Comparison of ENCODE assay signal across 8 mouse cellular contexts in genomic region chr13:105377038-105377437, GRCm38 (mm10).
DNase-seq lines count a peak whose midpoint lies in the region; ATAC-seq and TF ChIP-seq lines count a peak whose summit lies in the region.

No protein-coding gene starts in this region.

- no peak for TF ChIP-seq POLR2A in CH12.LX (IDR thresholded peaks at IDR 0.05; ENCODE audit: low read depth, low read length)
- TF ChIP-seq POLR2A in lung, adult 2 months (IDR thresholded peaks at IDR 0.05; ENCODE audit: borderline replicate concordance, extremely low read depth, low read depth, low read length), result no peak

- dilution Hi-C loops in CH12.LX (cut with MboI; ENCODE audit: extremely low pct_ligation_motif_present, extremely low pct_unique_long_range_greater_than_20kb, low sequenced_read_pairs), result no loop called here

- H3K27ac ChIP-seq in CH12.LX (ENCODE audit: insufficient read depth, low read depth), result no peak overlapping the region
- no peak overlapping the region for H3K27ac ChIP-seq in forebrain, embryonic 14.5 days (ENCODE audit: low read depth, low read length)
- no peak overlapping the region for H3K27ac ChIP-seq in hindbrain, embryonic 10.5 days

- no peak overlapping the region for H3K9ac ChIP-seq in CH12.LX (ENCODE audit: insufficient read depth, low read depth)
- H3K9ac ChIP-seq in forebrain, embryonic 14.5 days (ENCODE audit: low read length), result no peak overlapping the region

- peak; percentile 85 for DNase-seq in CH12.LX (ENCODE audit: extremely low read depth)
- peak; percentile 76 for DNase-seq in brain, adult 2 months (ENCODE audit: low read depth, low spot score)
- DNase-seq in forebrain, embryonic 14.5 days (ENCODE audit: low spot score), result peak; percentile 80
- peak; percentile 60 for DNase-seq in hindbrain, embryonic 10.5 days (ENCODE audit: low spot score)
- DNase-seq in layer of hippocampus, adult 8-10 months (ENCODE audit: low spot score in 2 of 2), result peak; percentile 43 to 62
- DNase-seq in lung, adult 2 months, result peak; percentile 44
- peak; percentile 56 to 72 for DNase-seq in thymus, postnatal 10 days (ENCODE audit: low spot score in 2 of 2)

- H3K4me1 ChIP-seq in CH12.LX (ENCODE audit: control insufficient read depth in 1 of 2, insufficient read depth in 2 of 2), result peaks cover 0 to 6% of the 10 kb centered on the region in 2 experiments; a peak in 1 of 4 replicates
- no peaks in the 10 kb centered on the region; the same call in 1 of the 2 replicates for H3K4me1 ChIP-seq in forebrain, embryonic 14.5 days (ENCODE audit: control insufficient read depth, insufficient read depth, low read length)
- 0 out of 2 replicates have a peak, but pooled peaks cover 2% of the 10 kb centered on the region for H3K4me1 ChIP-seq in hindbrain, embryonic 10.5 days (replicated peaks)
- H3K4me1 ChIP-seq in lung, adult 2 months (ENCODE audit: control insufficient read depth, insufficient read depth, low read length), result no peaks in the 10 kb centered on the region

- TF ChIP-seq RAD21 in CH12.LX (IDR thresholded peaks at IDR 0.05; ENCODE audit: low read depth, low read length), result peak; percentile 92

- TF ChIP-seq CTCF in CH12.LX (conservative IDR thresholded peaks at IDR 0.05 in 1 of 2, IDR thresholded peaks at IDR 0.05 in 1 of 2; ENCODE audit: low read depth in 2 of 2, low read length in 2 of 2), result peak; percentile 55 to 90; a peak in 3 of 4 replicates
- peak; percentile 44; the same call in 1 of the 2 replicates for TF ChIP-seq CTCF in lung, adult 2 months (IDR thresholded peaks at IDR 0.05; ENCODE audit: insufficient read depth, low read length)

- peak overlapping the region; percentile 45; the same call in 1 of the 2 replicates for H3K4me2 ChIP-seq in CH12.LX (ENCODE audit: insufficient read depth, low read depth, poor library complexity, severe bottlenecking)
- H3K4me2 ChIP-seq in forebrain, embryonic 14.5 days (ENCODE audit: low read length), result no peak overlapping the region

- 7% methylated on average over 2 of the region's 2 CpGs for WGBS in forebrain, embryonic 14.5 days
- WGBS in hindbrain, embryonic 10.5 days, result 31% methylated on average over 2 of the region's 2 CpGs
- 0% methylated on average over 2 of the region's 2 CpGs for WGBS in lung, adult 2 months

- H3K27me3 ChIP-seq in CH12.LX (replicated peaks), result no peaks in the 10 kb centered on the region
- H3K27me3 ChIP-seq in forebrain, embryonic 14.5 days (replicated peaks; ENCODE audit: control insufficient read depth, insufficient read depth, low read length), result no peaks in the 10 kb centered on the region
- H3K27me3 ChIP-seq in hindbrain, embryonic 10.5 days (ENCODE audit: insufficient read depth, poor library complexity, severe bottlenecking), result no peaks in the 10 kb centered on the region

- in situ Hi-C loops in CH12.LX (cut with MboI; ENCODE audit: low pct_ligation_motif_present, low pct_unique_long_range_greater_than_20kb, low sequenced_read_pairs), result loop anchor here (10.0 to 25.0 kb wide), 2 partner anchors 112 to 415 kb away; no protein-coding TSS in a partner anchor

- H3K9me3 ChIP-seq in CH12.LX (replicated peaks; ENCODE audit: low read length), result no peaks in the 10 kb centered on the region
- no peaks in the 10 kb centered on the region for H3K9me3 ChIP-seq in forebrain, embryonic 14.5 days (replicated peaks; ENCODE audit: control insufficient read depth, low read length)
- H3K9me3 ChIP-seq in hindbrain, embryonic 10.5 days, result no peaks in the 10 kb centered on the region

- ATAC-seq in forebrain, embryonic 14.5 days, result peak; percentile 79
- ATAC-seq in neutrophil, adult 5-6 weeks (ENCODE audit: extremely low read depth, insufficient number of reproducible peaks, low FRiP score, poor library complexity, severe bottlenecking), result peak; percentile 77

- H3K79me2 ChIP-seq in CH12.LX (replicated peaks; ENCODE audit: control insufficient read depth, extremely low read depth, insufficient read depth, poor library complexity, severe bottlenecking), result no peaks in the 10 kb centered on the region

- TF ChIP-seq EP300 in CH12.LX (IDR thresholded peaks at IDR 0.05; ENCODE audit: low read length), result peak; percentile 44

- H3K4me3 ChIP-seq in CH12.LX (replicated peaks in 1 of 3; ENCODE audit: low read depth in 2 of 3, low read length in 2 of 3, poor library complexity in 1 of 3), result no peak overlapping the region
- no peak overlapping the region for H3K4me3 ChIP-seq in forebrain, embryonic 14.5 days (ENCODE audit: low read depth, low read length)
- H3K4me3 ChIP-seq in hindbrain, embryonic 10.5 days, result no peak overlapping the region
- H3K4me3 ChIP-seq in lung, adult 2 months (replicated peaks; ENCODE audit: extremely low read depth, low read depth, low read length), result no peak overlapping the region

- H3K36me3 ChIP-seq in CH12.LX (replicated peaks in 1 of 2; ENCODE audit: control insufficient read depth in 1 of 2, insufficient read depth in 1 of 2, low read length in 1 of 2), result no peaks in the 10 kb centered on the region
- no peaks in the 10 kb centered on the region for H3K36me3 ChIP-seq in forebrain, embryonic 14.5 days (ENCODE audit: control insufficient read depth, insufficient read depth, low read length)
- H3K36me3 ChIP-seq in hindbrain, embryonic 10.5 days, result no peaks in the 10 kb centered on the region

TF ChIP-seq in CH12.LX, 34 proteins besides CTCF, POLR2A, EP300 and RAD21:
- TF ChIP-seq ZNF384 (IDR thresholded peaks at IDR 0.05; ENCODE audit: low read depth, low read length) (no peak), MAFK (IDR thresholded peaks at IDR 0.05; ENCODE audit: insufficient replicate concordance, low read length) (no peak), TBP (conservative IDR thresholded peaks at IDR 0.05; ENCODE audit: low read depth, low read length) (no peak), POLR2AphosphoS2 (IDR thresholded peaks at IDR 0.05; ENCODE audit: low read depth, low read length) (no peak), ZC3H11A (IDR thresholded peaks at IDR 0.05; ENCODE audit: low read depth, low read length) (peak; percentile 68), KAT2A (IDR thresholded peaks at IDR 0.05; ENCODE audit: insufficient replicate concordance, low read length) (no peak), HCFC1 (IDR thresholded peaks at IDR 0.05; ENCODE audit: low read depth, low read length) (peak; percentile 31; the same call in 1 of the 2 replicates), SMC3 (IDR thresholded peaks at IDR 0.05; ENCODE audit: low read depth, low read length) (peak; percentile 93), BHLHE40 (IDR thresholded peaks at IDR 0.05; ENCODE audit: low read depth, low read length) (peak; percentile 74), GABPA (IDR thresholded peaks at IDR 0.05; ENCODE audit: insufficient replicate concordance, low read depth, low read length) (no peak), MYC (IDR thresholded peaks at IDR 0.05; ENCODE audit: low read depth, low read length) (peak; percentile 80; the same call in 1 of the 2 replicates), USF1 (IDR thresholded peaks at IDR 0.05; ENCODE audit: low read depth, low read length) (no peak), MAX (IDR thresholded peaks at IDR 0.05; ENCODE audit: low read length) (peak; percentile 49; the same call in 1 of the 2 replicates), CHD1 (IDR thresholded peaks at IDR 0.05; ENCODE audit: low read depth, low read length) (no peak), E2F4 (IDR thresholded peaks at IDR 0.05; ENCODE audit: insufficient replicate concordance, low read depth, low read length) (no peak), SIN3A (IDR thresholded peaks at IDR 0.05; ENCODE audit: low read length) (peak; percentile 47; the same call in 1 of the 2 replicates), ELF1 (IDR thresholded peaks at IDR 0.05; ENCODE audit: low read depth, low read length) (peak; percentile 57), ETS1 (conservative IDR thresholded peaks at IDR 0.05; ENCODE audit: low read depth, low read length) (0 out of 2 replicates have a peak, but pooled peaks have one; percentile 35), ZMIZ1 (IDR thresholded peaks at IDR 0.05; ENCODE audit: low read depth, low read length) (no peak), JUND (conservative IDR thresholded peaks at IDR 0.05; ENCODE audit: low read depth, low read length) (no peak; the same call in 1 of the 2 replicates), MXI1 (IDR thresholded peaks at IDR 0.05; ENCODE audit: low read depth, low read length) (no peak), RCOR1 (conservative IDR thresholded peaks at IDR 0.05; ENCODE audit: low read depth, low read length) (no peak), MAZ (IDR thresholded peaks at IDR 0.05; ENCODE audit: low read depth, low read length) (no peak), ZKSCAN1 (IDR thresholded peaks at IDR 0.05; ENCODE audit: borderline replicate concordance, low read depth, low read length) (no peak), PAX5 (IDR thresholded peaks at IDR 0.05; ENCODE audit: low read length) (no peak), UBTF (IDR thresholded peaks at IDR 0.05; ENCODE audit: low read depth, low read length) (no peak), NRF1 (IDR thresholded peaks at IDR 0.05; ENCODE audit: low read depth, low read length) (no peak), JUN (IDR thresholded peaks at IDR 0.05; ENCODE audit: insufficient read depth, low read depth, low read length) (peak; percentile 42; the same call in 1 of the 2 replicates), CHD2 (IDR thresholded peaks at IDR 0.05; ENCODE audit: low read length) (no peak), IRF4 (IDR thresholded peaks at IDR 0.05; ENCODE audit: low read depth, low read length) (peak; percentile 37; the same call in 1 of the 2 replicates), TCF12 (IDR thresholded peaks at IDR 0.05; ENCODE audit: low read depth, low read length) (no peak), USF2 (conservative IDR thresholded peaks at IDR 0.05; ENCODE audit: low read depth, low read length) (no peak), NELFE (IDR thresholded peaks at IDR 0.05; ENCODE audit: low read depth, low read length) (peak; percentile 52; the same call in 1 of the 2 replicates), MEF2A (IDR thresholded peaks at IDR 0.05; ENCODE audit: borderline replicate concordance, low read depth, low read length) (0 out of 2 replicates have a peak, but pooled peaks have one; percentile 26)
